Mouse (Mus musculus): ENCODE data around the gene Fibp.

Fibp gene

DNA sequence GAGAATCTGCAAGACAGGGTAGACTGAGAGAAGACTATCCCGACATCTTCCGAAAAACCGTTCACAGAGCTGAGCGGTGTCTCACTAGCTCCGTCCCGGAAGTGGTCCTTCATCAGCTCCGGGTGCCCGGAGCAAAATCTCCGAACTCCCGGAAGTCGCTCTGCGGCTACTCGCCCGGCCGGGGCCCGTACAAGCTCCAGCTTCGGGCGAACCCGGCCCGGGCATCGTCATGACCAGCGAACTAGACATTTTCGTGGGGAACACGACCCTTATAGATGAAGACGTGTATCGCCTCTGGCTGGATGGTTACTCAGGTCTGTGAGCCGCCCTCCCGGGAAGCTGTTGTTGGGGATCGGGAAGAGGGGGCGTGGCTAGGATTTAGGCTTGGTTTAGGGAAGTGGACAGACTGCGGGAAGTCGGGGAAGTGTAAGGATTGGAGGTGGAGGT, at the start of gene Fibp:
Fibp (plus strand) TSS at position 151 of the 447 bp plus-strand sequence.
- peak; percentile 87 for DNase-seq (ENCODE audit: low read depth, low spot score)

GRCm38 (mm10) chr19:5410641-5411040, 49.8 kb upstream of the Fibp start:
- DNase-seq (ENCODE audit: low read depth, low spot score), result no peak

DNA sequence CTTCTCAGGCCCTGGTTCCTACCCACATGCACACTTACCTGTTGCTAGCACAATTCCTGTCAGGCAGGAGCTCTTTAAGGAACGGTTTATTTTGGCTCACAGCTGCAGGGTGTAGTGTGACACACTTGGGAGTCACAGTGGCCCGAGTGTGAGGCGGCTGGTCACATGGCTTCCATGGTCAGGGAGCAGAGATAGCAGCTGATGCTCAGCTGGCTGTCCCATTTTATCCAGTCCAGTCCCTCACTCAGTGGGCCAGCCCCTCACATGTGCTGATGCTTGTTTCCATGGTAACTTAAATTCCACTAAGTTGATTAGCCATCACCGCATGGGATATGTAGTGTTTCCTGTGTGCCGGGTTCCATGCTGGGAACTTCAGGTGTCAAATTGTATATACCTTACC, 48.5 kb upstream of the Fibp start:
- DNase-seq (ENCODE audit: low read depth, low spot score), result no peak

DNA sequence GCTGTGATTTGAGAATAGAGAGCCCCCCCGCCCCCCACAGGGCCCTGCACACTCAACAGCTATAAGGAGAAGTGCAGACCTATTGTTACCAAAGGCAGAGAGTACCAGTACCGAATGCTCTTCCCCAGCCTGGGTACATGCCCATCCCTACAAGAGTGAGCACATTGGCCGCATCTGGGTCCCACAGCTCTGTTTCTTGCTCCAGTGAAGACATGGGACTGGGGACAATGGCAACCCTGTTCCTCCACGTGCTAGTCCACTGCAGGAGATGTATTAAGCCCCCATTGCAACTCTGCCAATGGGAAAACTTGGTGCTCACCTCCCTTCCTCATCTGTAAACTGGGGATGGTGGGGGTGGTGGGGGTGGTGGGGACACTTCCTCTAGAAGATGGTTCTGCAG, 46.6 kb upstream of the Fibp start:
- DNase-seq (ENCODE audit: low read depth, low spot score), result no peak

- DNase-seq (ENCODE audit: low read depth, low spot score), result no peak
Measured at GRCm38 (mm10) chr19:5414534-5414957, 45.9 kb upstream of the Fibp start.

DNA sequence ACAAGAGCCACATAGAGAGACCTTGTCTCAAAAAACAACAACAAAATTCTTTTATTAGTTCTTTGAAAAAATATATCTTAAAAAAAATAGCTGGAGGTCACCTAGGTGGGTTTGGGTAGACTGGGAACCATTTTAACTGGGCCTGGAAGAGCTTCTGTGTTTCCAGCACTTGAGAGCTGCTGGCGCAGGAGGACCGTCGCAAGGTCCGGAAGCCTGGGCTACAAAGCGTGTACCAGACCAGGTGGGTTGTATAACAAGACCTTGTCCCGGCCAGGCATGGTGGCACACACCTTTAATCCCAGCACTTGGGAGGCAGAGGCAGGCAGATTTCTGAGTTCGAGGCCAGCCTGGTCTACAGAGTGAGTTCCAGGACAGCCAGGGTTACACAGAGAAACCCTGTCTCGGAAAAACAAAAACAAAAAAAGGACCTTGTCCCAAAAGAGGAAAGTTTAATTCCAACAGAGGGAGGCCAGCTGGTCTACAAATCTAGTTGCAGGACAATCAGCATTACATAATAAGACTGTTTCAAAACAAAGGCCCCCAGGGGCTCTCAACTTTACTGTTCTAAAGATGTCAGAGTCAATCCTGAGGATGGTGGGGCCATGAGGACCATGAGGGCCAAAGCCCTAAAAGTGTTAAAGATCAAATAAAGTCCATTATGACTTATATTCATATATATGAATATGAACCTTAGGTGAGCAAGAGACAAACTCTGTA, 41.5 kb upstream of the Fibp start:
- DNase-seq (ENCODE audit: low read depth, low spot score), result no peak

- DNase-seq (ENCODE audit: low read depth, low spot score), result no peak
Measured at GRCm38 (mm10) chr19:5419630-5420029, 40.8 kb upstream of the Fibp start.

DNA sequence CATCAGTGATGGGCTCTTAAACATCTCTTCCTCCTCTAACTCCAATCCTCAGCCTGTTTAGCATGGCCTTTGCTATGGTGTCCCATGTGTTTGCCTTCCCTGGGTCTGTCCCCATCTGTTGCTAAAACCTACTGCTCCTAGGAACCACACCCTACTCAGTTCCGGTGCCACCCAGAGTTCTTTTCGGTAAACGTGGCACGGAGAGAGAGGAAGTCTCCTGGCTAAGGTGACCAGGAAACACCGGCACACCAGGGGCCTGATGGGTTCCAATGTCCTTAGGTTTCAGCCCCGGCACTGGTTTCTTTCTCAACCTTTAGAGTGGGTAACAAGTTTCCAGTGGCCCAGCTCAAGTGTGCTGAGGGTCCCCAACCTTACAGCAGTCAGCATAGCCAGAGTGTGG, 39.8 kb upstream of the Fibp start:
- DNase-seq (ENCODE audit: low read depth, low spot score), result no peak

DNA sequence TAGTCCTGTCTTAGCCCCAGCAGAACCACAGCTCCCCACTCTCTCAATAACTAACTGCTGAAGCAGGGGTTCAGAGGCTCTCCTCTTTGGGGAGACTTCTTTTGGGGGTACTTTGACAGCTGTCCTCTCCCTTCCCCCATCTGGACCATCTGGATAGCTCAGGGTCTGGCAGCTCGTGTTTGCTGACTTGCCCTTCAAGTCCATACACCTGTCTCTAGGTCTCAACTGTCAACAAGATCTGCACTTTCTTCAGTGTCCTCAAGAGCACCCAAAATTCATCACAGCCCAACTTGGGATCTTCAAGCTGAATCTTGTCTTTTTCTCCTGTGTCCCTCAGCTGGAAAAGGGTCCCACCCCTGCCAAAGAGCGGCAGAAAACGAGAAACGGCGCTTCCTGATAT, 38.6 kb upstream of the Fibp start:
- DNase-seq (ENCODE audit: low read depth, low spot score), result no peak

DNA sequence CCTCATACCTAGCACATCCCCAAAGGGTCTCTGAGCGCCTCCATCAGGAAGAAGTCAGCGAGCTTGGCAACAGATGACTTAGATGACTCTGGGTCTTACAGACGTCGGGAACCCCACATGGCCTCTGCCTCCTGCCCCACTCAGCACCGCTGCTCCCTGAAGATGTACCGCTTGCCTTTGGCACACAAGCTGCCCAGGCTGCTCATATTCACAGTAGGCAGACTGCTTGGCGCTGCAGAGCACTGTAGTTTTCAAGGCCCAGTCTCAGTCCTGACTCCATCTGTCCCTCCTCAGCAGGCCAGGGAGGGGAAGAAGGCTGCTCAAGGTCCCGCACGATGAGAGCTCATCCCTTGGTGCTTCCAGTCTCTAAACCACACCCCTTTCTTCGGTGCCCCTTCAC, 38.1 kb upstream of the Fibp start:
- DNase-seq (ENCODE audit: low read depth, low spot score), result no peak

DNA sequence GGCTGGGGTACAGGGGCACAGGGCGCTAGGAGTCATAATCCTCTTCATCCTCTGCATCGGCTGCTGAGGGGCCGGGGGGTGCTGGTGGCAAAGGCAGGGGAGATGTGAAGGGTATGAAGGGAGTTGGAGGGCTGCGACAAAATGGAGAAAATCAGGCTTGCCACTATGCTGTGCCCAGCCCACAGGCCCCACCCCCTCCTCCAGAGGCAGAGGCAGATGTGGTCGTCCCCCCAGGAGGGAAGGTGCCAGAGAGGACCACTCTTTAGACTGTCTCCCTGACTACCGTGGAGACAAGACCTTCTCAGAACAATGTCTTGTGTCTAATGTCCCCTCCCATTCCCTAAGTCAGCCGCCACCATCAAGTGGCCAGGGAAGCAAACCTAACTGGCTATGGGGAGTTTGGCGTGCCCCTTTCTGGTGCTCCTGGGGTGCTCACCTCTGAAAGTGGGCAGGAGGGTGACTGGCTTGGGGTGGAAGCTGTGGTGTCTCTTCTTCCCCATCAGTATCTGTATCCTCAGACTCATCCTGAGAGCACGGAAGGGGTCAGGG, 37.4 kb upstream of the Fibp start:
- no peak for DNase-seq (ENCODE audit: low read depth, low spot score)

- no peak for DNase-seq (ENCODE audit: low read depth, low spot score)
Measured at GRCm38 (mm10) chr19:5423561-5423960, 36.9 kb upstream of the Fibp start.

GRCm38 (mm10) chr19:5424092-5424781, 36.2 kb upstream of the Fibp start:
- DNase-seq (ENCODE audit: low read depth, low spot score), result peak; percentile 58

GRCm38 (mm10) chr19:5424782-5425741, 35.4 kb upstream of the Fibp start, which contains the start of the genes Drap1 and AI837181:
Gene Drap1, minus strand, starts transcription at chr19:5424979.
Gene AI837181, plus strand, starts transcription at chr19:5425144.
- DNase-seq (ENCODE audit: low read depth, low spot score), result peak; percentile 95

DNA sequence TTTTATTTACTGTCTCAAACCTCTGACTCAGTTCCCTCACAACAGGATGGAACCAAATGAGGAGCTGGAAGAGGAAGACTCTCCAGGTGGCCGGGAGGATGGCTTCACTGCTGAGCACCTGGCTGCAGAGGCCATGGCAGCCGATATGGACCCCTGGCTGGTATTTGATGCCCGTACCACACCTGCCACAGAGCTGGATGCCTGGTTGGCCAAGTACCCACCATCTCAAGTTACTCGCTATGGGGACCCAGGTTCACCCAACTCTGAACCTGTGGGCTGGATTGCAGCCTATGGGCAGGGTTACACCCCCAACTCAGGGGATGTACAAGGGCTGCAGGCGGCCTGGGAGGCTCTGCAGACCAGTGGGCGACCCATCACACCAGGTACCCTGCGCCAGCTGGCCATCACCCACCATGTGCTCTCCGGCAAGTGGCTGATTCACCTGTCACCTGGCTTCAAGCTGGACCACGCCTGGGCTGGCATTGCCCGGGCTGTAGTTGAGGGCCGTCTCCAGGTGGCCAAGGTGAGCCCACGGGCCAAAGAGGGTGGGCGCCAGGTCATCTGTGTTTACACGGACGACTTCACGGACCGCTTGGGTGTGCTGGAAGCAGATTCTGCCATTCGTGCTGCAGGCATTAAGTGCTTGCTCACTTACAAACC, 34.4 kb upstream of the Fibp start:
- DNase-seq (ENCODE audit: low read depth, low spot score), result no peak

- DNase-seq (ENCODE audit: low read depth, low spot score), result no peak
Measured at GRCm38 (mm10) chr19:5426640-5427290, 33.6 kb upstream of the Fibp start.

DNA sequence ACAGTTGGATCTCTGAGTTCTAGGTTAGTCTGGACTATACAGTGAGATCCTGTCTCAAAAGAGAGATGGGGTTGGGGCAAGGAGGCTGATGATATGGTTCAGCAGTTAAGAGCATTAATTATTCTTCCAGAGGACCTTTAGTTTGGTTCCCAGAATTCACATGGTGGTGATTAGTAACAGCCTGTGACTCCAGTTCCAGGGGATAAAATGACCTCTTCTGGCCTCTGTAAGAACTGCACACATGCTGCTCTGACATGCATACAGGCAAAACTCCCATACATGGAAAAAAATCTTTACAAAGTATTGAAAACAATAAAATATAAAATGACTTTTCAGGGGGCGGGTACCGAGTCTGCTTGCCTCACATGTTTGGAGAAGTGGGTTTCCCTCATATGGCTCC, 32.3 kb upstream of the Fibp start:
- peak; percentile 54 for DNase-seq (ENCODE audit: low read depth, low spot score)

- DNase-seq (ENCODE audit: low read depth, low spot score), result no peak
Measured at GRCm38 (mm10) chr19:5429219-5429618, 31.2 kb upstream of the Fibp start.

- no peak for DNase-seq (ENCODE audit: low read depth, low spot score)
Measured at GRCm38 (mm10) chr19:5429806-5430205, 30.6 kb upstream of the Fibp start.

DNA sequence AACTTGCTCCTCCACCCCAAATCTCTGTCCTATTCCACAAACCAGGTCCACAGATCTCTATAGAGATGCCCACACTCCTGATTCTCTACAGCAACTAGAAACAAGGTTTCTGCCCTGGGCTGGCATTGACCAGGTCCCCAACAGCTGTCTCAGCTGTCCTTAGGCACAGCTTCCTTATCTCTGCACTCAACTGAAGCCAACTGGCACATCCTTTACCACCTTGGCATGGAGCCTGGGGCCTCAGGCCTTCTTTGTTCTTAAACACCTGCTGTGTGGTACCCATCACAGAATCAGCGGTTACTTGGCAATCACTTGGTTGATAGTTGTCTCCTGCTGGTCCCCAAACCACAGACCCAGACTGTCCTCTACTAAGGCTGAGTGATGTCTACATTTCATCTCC, 30.0 kb upstream of the Fibp start:
- no peak for DNase-seq (ENCODE audit: low read depth, low spot score)

Data from ES-CJ7 (cell line).